Mouse (Mus musculus): ENCODE measurements at regions not wholly inside any gene's neighbourhood (a gene's known extent, or its start where the extent isn't known, plus 50 kb on each side); places are given as distances from the start of the nearest gene placed in this dataset.

GRCm38 (mm10) chr6:98872334-98872733 lies 529.8 kb upstream of the Gm765 start:
- Histone ChIP-seq H3K9ac (no peak overlapping the region), H3K9me3 (ENCODE audit: low read depth, low read length) (no peaks in the 10 kb centered on the region), H3K4me2 (no peak overlapping the region), H3K4me1 (ENCODE audit: insufficient read depth) (no peaks in the 10 kb centered on the region; the same call in 1 of the 2 replicates), H3K27me3 (ENCODE audit: insufficient read depth, low read length) (no peaks in the 10 kb centered on the region), H3K4me3 (ENCODE audit: low read depth, low read length) (no peak overlapping the region), H3K27ac (ENCODE audit: low read depth) (no peak overlapping the region), H3K36me3 (ENCODE audit: insufficient read depth) (no peaks in the 10 kb centered on the region)
- 37% methylated on average over 3 of the region's 3 CpGs for WGBS
- DNase-seq (peak; percentile 46), ATAC-seq (ENCODE audit: insufficient read depth) (0 out of 2 replicates have a peak, but pooled peaks have one; percentile 38)
- TF ChIP-seq CTCF (IDR thresholded peaks at IDR 0.05; ENCODE audit: low read depth), result no peak

GRCm38 (mm10) chr6:98869772-98870171 lies 527.2 kb upstream of the Gm765 start:
- Histone ChIP-seq H3K4me3 (ENCODE audit: low read depth, low read length) (no peak overlapping the region), H3K9ac (no peak overlapping the region), H3K9me3 (ENCODE audit: low read depth, low read length) (no peaks in the 10 kb centered on the region), H3K4me2 (no peak overlapping the region), H3K4me1 (ENCODE audit: insufficient read depth) (no peaks in the 10 kb centered on the region; the same call in 1 of the 2 replicates), H3K27me3 (ENCODE audit: insufficient read depth, low read length) (no peaks in the 10 kb centered on the region), H3K27ac (ENCODE audit: low read depth) (no peak overlapping the region), H3K36me3 (ENCODE audit: insufficient read depth) (no peaks in the 10 kb centered on the region)
- ATAC-seq (ENCODE audit: insufficient read depth), result no peak
- 70% methylated on average over 6 of the region's 6 CpGs for WGBS
- no peak for DNase-seq
- no peak for TF ChIP-seq CTCF (IDR thresholded peaks at IDR 0.05; ENCODE audit: low read depth)

GRCm38 (mm10) chr6:98864306-98864705 lies 521.8 kb upstream of the Gm765 start:
- Histone ChIP-seq H3K27me3 (ENCODE audit: insufficient read depth, low read length) (no peaks in the 10 kb centered on the region), H3K4me1 (ENCODE audit: insufficient read depth) (no peaks in the 10 kb centered on the region), H3K4me2 (no peak overlapping the region), H3K9me3 (ENCODE audit: low read depth, low read length) (no peaks in the 10 kb centered on the region), H3K27ac (ENCODE audit: low read depth) (no peak overlapping the region), H3K4me3 (ENCODE audit: low read depth, low read length) (no peak overlapping the region), H3K9ac (no peak overlapping the region), H3K36me3 (ENCODE audit: insufficient read depth) (no peaks in the 10 kb centered on the region)
- WGBS, result 38% methylated on average over 2 of the region's 2 CpGs
- TF ChIP-seq CTCF (IDR thresholded peaks at IDR 0.05; ENCODE audit: low read depth), result no peak
- DNase-seq (peak; percentile 77), ATAC-seq (ENCODE audit: insufficient read depth) (no peak)

- Histone ChIP-seq H3K4me2 (no peak overlapping the region), H3K36me3 (ENCODE audit: insufficient read depth) (no peaks in the 10 kb centered on the region), H3K4me3 (ENCODE audit: low read depth, low read length) (no peak overlapping the region), H3K9me3 (ENCODE audit: low read depth, low read length) (no peaks in the 10 kb centered on the region), H3K9ac (no peak overlapping the region), H3K27me3 (ENCODE audit: insufficient read depth, low read length) (no peaks in the 10 kb centered on the region), H3K4me1 (ENCODE audit: insufficient read depth) (no peaks in the 10 kb centered on the region), H3K27ac (ENCODE audit: low read depth) (no peak overlapping the region)
- 70% methylated on average over 1 of the region's 1 CpGs for WGBS
- DNase-seq, result no peak
- no peak for ATAC-seq (ENCODE audit: insufficient read depth)
- TF ChIP-seq CTCF (IDR thresholded peaks at IDR 0.05; ENCODE audit: low read depth), result no peak
Observed at GRCm38 (mm10) chr6:98855958-98856357, 513.4 kb upstream of the Gm765 start.

GRCm38 (mm10) chr6:98850906-98851305 lies 508.4 kb upstream of the Gm765 start:
- WGBS, result 83% methylated on average over 2 of the region's 2 CpGs
- ATAC-seq (ENCODE audit: insufficient read depth), result no peak
- Histone ChIP-seq H3K9ac (no peak overlapping the region), H3K4me3 (ENCODE audit: low read depth, low read length) (no peak overlapping the region), H3K36me3 (ENCODE audit: insufficient read depth) (no peaks in the 10 kb centered on the region), H3K27me3 (ENCODE audit: insufficient read depth, low read length) (no peaks in the 10 kb centered on the region), H3K4me1 (ENCODE audit: insufficient read depth) (no peaks in the 10 kb centered on the region), H3K4me2 (no peak overlapping the region), H3K9me3 (ENCODE audit: low read depth, low read length) (no peaks in the 10 kb centered on the region), H3K27ac (ENCODE audit: low read depth) (no peak overlapping the region)
- no peak for DNase-seq
- no peak for TF ChIP-seq CTCF (IDR thresholded peaks at IDR 0.05; ENCODE audit: low read depth)

- Histone ChIP-seq H3K27me3 (ENCODE audit: insufficient read depth, low read length) (no peaks in the 10 kb centered on the region), H3K9ac (no peak overlapping the region), H3K36me3 (ENCODE audit: insufficient read depth) (no peaks in the 10 kb centered on the region), H3K9me3 (ENCODE audit: low read depth, low read length) (no peaks in the 10 kb centered on the region), H3K4me3 (ENCODE audit: low read depth, low read length) (no peak overlapping the region), H3K4me2 (no peak overlapping the region), H3K4me1 (ENCODE audit: insufficient read depth) (peaks cover 3% of the 10 kb centered on the region; the same call in 1 of the 2 replicates), H3K27ac (ENCODE audit: low read depth) (no peak overlapping the region)
- DNase-seq, result no peak
- 80% methylated on average over 1 of the region's 1 CpGs for WGBS
- no peak for ATAC-seq (ENCODE audit: insufficient read depth)
- no peak for TF ChIP-seq CTCF (IDR thresholded peaks at IDR 0.05; ENCODE audit: low read depth)
Observed at GRCm38 (mm10) chr6:98848835-98849234, 506.3 kb upstream of the Gm765 start.

- Histone ChIP-seq H3K36me3 (ENCODE audit: insufficient read depth) (no peaks in the 10 kb centered on the region), H3K4me2 (no peak overlapping the region), H3K9ac (no peak overlapping the region), H3K9me3 (ENCODE audit: low read depth, low read length) (no peaks in the 10 kb centered on the region), H3K27me3 (ENCODE audit: insufficient read depth, low read length) (no peaks in the 10 kb centered on the region), H3K27ac (ENCODE audit: low read depth) (no peak overlapping the region), H3K4me3 (ENCODE audit: low read depth, low read length) (no peak overlapping the region), H3K4me1 (ENCODE audit: insufficient read depth) (peaks cover 4% of the 10 kb centered on the region; the same call in 1 of the 2 replicates)
- peak; percentile 53 for DNase-seq
- no peak for ATAC-seq (ENCODE audit: insufficient read depth)
- 25% methylated on average over 5 of the region's 5 CpGs for WGBS
- no peak for TF ChIP-seq CTCF (IDR thresholded peaks at IDR 0.05; ENCODE audit: low read depth)
Observed at GRCm38 (mm10) chr6:98846001-98846695, 503.6 kb upstream of the Gm765 start.

All from lung, embryonic 14.5 days (tissue).